Mouse (Mus musculus): ENCODE data around the gene Mum1.

Mum1 gene

GRCm38 (mm10) chr10:80226416-80227165 is at the start of gene Mum1:
Gene Mum1, plus strand, starts transcription at chr10:80226434.
- peak; percentile 100 for DNase-seq (ENCODE audit: low spot score)

GRCm38 (mm10) chr10:80177441-80178279 is 48.6 kb upstream of the Mum1 start:
- DNase-seq (ENCODE audit: low spot score): no peak

- DNase-seq (ENCODE audit: low spot score): peak; percentile 86
Measured at GRCm38 (mm10) chr10:80179068-80180051, 46.9 kb upstream of the Mum1 start, which contains the start of gene Efna2. Gene Efna2, plus strand, starts transcription at chr10:80179482.

GRCm38 (mm10) chr10:80180288-80180687 is 45.9 kb upstream of the Mum1 start:
- DNase-seq (ENCODE audit: low spot score): no peak

DNA sequence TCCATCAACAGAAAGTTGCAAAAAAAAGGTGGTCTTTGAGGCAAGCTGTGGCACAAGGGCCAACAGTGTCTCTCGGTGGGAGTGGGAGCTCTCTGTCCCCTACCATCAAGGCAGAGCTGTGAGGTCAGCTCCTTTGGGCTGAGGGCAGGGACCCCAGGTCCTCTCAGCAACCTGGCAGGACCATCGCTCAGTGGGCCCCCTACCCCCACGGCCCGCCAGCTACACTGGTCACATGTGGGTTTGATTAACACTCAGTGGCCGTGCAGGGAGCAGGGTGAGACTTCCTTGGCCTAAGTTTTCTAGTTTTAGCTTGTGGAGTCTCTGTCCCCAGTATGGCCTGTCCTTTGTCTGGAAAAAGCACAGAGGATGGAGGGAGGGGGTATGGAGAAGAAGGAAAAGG is 45.4 kb upstream of the Mum1 start:
- DNase-seq (ENCODE audit: low spot score): no peak

DNA sequence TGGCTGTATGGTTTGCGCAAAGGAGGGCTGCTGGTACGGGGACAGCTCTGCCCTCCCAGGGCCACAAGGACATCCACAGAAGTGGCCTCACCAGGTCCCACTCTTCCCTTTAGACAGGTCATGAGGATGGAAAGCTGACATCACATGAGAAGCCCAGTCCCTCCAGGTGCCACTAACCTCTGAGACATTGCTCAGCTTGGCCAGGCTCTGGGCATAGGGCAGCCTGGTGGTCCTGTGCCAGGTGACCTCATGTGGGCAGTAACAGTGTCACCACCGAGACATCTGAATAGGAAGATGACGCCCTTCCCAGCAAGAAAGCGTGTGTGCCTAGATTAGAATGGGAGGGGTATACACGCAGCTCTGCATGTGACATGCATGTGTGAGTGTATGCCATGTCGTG is 43.7 kb upstream of the Mum1 start:
- no peak for DNase-seq (ENCODE audit: low spot score)

DNA sequence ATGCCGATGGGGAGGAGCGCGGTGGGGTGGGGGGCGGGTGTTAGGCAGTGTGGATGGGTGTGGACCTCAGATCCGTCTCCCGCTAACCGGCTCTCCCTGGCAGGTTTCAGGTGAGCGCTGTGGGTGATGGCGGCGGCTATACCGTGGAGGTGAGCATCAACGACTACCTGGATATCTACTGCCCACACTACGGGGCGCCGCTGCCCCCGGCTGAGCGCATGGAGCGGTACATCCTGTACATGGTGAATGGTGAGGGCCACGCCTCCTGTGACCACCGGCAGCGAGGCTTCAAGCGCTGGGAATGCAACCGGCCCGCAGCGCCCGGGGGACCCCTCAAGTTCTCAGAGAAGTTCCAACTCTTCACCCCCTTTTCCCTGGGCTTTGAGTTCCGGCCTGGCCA is 39.6 kb upstream of the Mum1 start:
- DNase-seq (ENCODE audit: low spot score): no peak

DNA sequence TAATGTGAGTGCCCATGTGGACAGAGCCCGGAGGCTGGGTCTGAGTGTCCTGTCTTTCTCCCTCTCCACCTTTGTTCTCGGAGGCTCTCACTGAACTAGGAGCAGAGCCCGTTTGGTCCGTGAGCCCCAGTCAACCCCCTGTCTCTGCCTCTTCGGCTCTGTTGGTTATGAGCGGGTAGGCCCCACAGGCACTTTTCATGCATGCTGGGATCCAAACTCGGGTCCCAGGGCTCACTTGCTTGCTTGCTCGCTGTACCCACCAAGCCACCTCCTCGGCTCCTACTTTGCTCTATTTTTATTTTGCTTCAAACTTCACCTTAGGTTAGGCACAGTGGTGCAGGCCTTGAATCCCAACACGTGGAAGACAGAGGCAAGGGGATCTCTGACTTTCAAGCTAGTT is 38.5 kb upstream of the Mum1 start:
- no peak for DNase-seq (ENCODE audit: low spot score)

DNA sequence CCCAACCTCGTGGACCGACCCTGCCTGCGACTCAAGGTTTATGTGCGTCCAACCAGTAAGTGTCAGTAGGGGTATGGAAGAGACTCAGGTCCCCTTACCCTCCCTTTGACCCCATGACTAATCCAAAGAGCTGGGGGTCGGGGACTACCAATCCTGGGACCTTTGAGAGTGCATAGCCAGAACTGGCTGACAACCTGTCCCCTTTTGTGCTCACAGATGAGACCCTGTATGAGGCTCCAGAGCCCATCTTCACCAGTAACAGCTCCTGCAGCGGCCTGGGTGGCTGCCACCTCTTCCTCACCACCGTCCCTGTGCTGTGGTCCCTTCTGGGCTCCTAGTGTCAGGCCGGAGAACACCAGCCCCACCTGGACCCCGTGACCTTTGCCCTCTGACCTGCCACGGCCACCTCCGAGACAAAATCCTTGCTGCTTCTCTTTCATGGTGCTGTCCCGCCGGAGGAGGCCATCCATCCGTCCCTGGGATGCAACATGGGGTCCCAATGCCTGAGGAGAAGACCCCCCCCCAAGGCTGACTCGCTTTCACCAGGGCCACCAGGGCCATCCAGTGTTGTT is 37.7 kb upstream of the Mum1 start:
- no peak for DNase-seq (ENCODE audit: low spot score)

GRCm38 (mm10) chr10:80189999-80190398 is 36.2 kb upstream of the Mum1 start:
- DNase-seq (ENCODE audit: low spot score): peak; percentile 45

DNA sequence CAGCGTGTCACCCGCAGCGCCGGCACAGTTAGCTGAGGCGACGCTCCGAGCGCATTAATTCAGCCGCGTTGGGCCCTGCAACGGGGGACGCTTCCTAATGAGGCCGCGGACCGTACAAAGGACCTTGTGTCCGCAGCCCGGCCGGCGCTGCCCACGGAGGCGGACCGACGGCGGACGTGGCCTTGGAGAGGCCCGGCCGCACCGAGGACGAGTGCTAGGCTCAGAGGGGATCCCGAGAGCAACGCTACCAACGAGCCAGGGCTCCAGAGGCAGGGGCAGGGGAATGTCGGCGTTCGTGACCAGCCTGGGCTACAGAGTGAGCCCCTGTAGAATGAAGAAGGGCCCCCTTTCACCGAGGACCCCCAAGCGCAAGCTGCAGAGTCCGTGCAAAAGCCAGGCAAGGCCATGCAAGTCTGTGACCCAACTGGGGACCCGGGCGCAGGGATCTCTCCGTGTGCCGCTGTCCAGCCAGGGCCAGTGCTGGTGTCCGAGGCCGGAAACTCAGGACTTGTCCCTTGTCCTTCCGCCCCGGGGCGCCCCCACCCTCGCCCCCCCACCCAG is 35.7 kb upstream of the Mum1 start:
- peak; percentile 74 for DNase-seq (ENCODE audit: low spot score)

DNA sequence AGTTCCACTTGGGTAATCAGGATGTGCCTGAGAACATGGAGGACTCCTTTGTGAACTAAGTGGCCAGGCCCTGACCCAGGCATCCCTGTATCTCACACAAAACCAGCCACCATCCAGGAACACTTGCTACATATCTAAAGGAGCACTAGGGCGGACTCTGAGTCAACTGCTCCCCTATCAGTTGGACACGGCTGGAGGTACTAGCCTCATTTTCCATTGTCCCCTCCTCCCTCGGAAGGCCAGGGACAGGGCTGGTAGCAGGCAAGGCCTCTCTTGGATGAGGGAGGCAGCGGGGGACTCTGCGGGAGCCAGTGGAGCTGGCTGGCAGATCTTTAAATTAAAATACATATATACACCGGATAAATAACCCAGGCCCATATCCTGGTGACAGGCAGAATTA is 32.3 kb upstream of the Mum1 start:
- no peak for DNase-seq (ENCODE audit: low spot score)

DNA sequence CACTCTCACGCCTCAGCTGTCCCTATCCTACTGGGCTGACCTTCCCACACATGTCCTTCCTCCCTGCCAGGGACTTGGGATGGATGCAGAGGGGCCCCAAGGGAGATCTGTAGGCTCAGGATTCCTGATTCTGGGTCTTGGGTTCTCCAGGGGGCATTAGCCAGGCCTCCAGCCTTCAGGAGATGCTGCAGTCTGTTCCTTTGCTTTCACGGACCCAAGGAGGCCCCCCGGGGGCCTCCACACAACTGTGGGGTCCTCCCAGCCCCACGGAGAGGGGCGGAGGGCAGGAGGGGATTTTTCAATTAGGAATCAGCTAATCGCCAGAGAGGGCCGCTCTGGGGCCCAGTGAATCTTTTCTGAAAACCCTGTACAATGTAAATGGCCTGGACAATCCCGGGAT is 31.8 kb upstream of the Mum1 start:
- DNase-seq (ENCODE audit: low spot score): no peak

DNA sequence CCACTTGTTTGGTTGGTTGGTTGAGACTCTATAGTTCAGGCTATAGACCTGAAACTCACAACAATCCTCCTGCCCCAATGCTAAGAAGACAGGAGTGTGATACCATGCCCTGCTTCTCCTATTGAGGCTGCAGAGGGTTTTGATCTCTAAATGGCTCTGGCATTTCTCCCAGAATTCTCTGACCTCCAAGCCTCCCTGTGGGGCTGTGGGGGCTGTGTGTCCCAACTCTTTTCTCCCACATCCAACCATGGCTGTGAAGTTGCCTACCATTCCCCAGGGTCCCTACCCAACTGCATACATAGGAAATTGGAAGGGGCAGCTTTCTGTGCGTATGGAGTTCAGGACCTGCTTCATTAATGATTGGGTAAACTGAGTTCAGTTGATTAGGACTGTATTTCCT is 30.1 kb upstream of the Mum1 start:
- DNase-seq (ENCODE audit: low spot score): no peak

GRCm38 (mm10) chr10:80196778-80197581 is 29.3 kb upstream of the Mum1 start:
- no peak for DNase-seq (ENCODE audit: low spot score)

DNA sequence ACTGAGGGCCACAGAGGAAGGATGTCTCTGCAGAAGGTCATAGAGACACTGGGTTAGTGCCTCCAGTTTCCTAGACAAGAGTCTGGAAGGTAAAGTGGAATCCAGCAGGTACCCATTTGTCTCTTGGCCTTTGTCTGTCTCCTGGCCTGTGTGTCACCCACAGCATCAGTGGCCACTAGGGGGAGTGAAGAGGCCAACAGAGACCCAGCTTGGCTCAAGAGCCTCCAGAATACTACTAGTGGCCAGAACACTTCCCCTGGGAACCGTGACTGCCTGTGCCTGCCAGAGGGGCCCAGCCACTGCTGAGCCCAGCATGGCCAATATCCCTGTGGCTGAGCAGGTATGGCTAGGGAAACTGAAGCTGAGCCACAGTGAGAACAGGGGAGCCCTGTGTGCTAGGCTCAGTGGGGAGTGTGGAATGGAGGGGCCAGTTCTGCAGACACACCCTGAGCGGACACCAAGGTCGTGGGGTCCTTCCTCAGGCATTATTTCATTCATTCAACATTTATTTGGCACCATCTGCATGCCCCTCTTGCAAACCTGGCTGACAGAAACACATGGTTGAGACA is 26.7 kb upstream of the Mum1 start:
- DNase-seq (ENCODE audit: low spot score): peak; percentile 95

GRCm38 (mm10) chr10:80200485-80200884 is 25.7 kb upstream of the Mum1 start:
- DNase-seq (ENCODE audit: low spot score): no peak

DNA sequence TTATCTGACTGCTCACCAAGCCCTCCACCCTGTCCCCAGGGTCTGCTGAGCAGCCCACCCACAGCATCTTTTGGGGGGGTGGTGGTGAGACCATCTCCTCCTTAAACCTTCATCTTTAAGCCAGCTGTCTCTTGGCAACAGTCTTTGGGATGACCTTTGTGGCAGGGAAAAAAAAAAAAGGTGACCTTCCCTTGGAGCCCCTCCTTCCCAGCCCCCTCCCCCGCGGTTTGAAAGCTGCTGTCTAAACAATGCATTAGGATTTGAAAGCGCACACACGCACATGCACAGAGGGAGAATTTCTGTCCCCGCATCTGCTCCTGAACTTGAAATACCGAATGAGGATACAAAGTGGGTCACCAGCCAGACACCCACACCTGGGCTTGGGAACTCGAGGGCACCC is 22.2 kb upstream of the Mum1 start:
- DNase-seq (ENCODE audit: low spot score): no peak

DNA sequence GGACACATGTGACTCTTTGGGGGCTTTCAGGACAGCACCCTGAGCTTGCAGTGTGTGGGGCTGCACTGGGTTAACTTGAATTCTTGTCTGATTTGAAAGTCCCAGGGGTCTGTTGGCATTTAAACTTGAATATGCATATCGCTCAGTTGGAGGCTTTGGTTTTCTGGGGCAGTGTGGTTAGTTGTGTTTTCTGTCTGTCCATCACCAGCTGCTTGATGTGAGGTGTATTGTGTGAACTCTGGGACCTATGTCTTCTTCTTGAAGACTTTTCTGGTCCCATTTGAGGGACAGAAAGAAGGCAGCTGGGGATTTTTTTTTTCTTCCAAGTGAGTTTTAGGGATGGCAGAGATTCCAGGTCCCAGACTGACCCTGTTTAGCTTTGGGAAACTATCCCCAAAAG is 19.0 kb upstream of the Mum1 start:
- DNase-seq (ENCODE audit: low spot score): no peak

GRCm38 (mm10) chr10:80207676-80208075 is 18.6 kb upstream of the Mum1 start:
- no peak for DNase-seq (ENCODE audit: low spot score)

All from embryo, embryonic 10.5 days (tissue).